Mouse (Mus musculus): ENCODE results near the gene Myh8. TPM values are rescaled to one million over a fixed set of nuclear protein-coding genes. Genes with fewer than 3 reads are reported as not detected.

The Myh8 gene
- polyA plus RNA-seq, 1 experiment from 2014 or later, result 13.5 TPM

- H3K27me3 ChIP-seq, result no peaks in the 10 kb centered on the region
- no peaks in the 10 kb centered on the region for H3K36me3 ChIP-seq (replicated peaks)
- no peak overlapping the region for H3K9ac ChIP-seq
- H3K9me3 ChIP-seq (replicated peaks), result no peaks in the 10 kb centered on the region
- H3K4me1 ChIP-seq (replicated peaks), result no peaks in the 10 kb centered on the region
- H3K4me2 ChIP-seq, result no peak overlapping the region
- H3K4me3 ChIP-seq (replicated peaks), result no peak overlapping the region
- ATAC-seq (ENCODE audit: insufficient read depth), result no peak
- no peak overlapping the region for H3K27ac ChIP-seq (replicated peaks)
- WGBS (ENCODE audit: insufficient replicate concordance), result 40% methylated on average over 1 of the region's 1 CpGs
These were observed 16.5 kb downstream of the Myh8 start for GRCm38 (mm10) chr11:67293440-67293839.

- no peak overlapping the region for H3K27ac ChIP-seq (replicated peaks)
- H3K4me1 ChIP-seq (replicated peaks), result no peaks in the 10 kb centered on the region
- H3K4me3 ChIP-seq (replicated peaks), result no peak overlapping the region
- H3K9me3 ChIP-seq (replicated peaks), result no peaks in the 10 kb centered on the region
- ATAC-seq (ENCODE audit: insufficient read depth), result no peak
- 43% methylated on average over 15 of the region's 15 CpGs for WGBS (ENCODE audit: insufficient replicate concordance)
- H3K27me3 ChIP-seq, result no peaks in the 10 kb centered on the region
- no peak overlapping the region for H3K9ac ChIP-seq
- H3K4me2 ChIP-seq, result no peak overlapping the region
- no peaks in the 10 kb centered on the region for H3K36me3 ChIP-seq (replicated peaks)
These were observed 37.0 kb downstream of the Myh8 start for GRCm38 (mm10) chr11:67313733-67314452.

GRCm38 (mm10) chr11:67321358-67321757, 44.4 kb downstream of the Myh8 start, which contains the start of gene Myh13:
TSS of gene Myh13 (plus strand) at chr11:67321658.
- H3K9ac ChIP-seq, result no peak within 1 kb of the TSS
- 63% methylated on average over 7 of the region's 7 CpGs for WGBS (ENCODE audit: insufficient replicate concordance)
- ATAC-seq (ENCODE audit: insufficient read depth), result no peak

DNA sequence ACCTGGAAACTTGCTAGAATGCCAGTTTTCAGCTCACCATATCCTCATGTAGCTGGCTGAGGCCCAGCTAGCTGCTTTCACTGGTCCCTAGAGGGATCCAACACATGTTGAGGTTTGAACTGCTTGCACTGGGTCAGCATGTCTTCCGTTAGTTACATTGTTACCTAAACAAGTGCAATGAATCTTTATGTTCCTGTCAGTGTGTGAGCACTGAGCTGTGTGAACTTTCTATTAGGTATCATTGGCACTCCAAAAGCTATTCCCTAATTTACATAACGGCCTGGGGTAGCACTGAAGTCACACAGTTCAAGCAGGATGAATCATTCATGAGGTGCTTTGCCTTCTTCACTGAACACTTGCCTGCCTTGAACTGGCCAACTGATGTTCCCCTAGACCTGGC, 49.6 kb downstream of the Myh8 start:
- H3K36me3 ChIP-seq (replicated peaks), result no peaks in the 10 kb centered on the region
- no peak overlapping the region for H3K4me3 ChIP-seq (replicated peaks)
- no peaks in the 10 kb centered on the region for H3K9me3 ChIP-seq (replicated peaks)
- no peak overlapping the region for H3K27ac ChIP-seq (replicated peaks)
- no peaks in the 10 kb centered on the region for H3K4me1 ChIP-seq (replicated peaks)
- H3K4me2 ChIP-seq, result no peak overlapping the region
- H3K9ac ChIP-seq, result no peak overlapping the region
- ATAC-seq (ENCODE audit: insufficient read depth), result no peak
- no peaks in the 10 kb centered on the region for H3K27me3 ChIP-seq
- 55% methylated on average over 2 of the region's 2 CpGs for WGBS (ENCODE audit: insufficient replicate concordance)

More at GRCm38 (mm10) chr11:67321358-67321757, 44.4 kb downstream of the Myh8 start, which contains the start of gene Myh13:
- Histone ChIP-seq H3K36me3 (replicated peaks) (no peaks in the 10 kb centered on the region), H3K4me2 (no peak within 1 kb of the TSS), H3K27me3 (no peaks in the 10 kb centered on the region), H3K4me3 (replicated peaks) (no peak within 1 kb of the TSS), H3K27ac (replicated peaks) (no peak within 1 kb of the TSS), H3K9me3 (replicated peaks) (no peaks in the 10 kb centered on the region), H3K4me1 (replicated peaks) (no peaks in the 10 kb centered on the region)

GRCm38 (mm10) chr11:67344556-67344955, 67.6 kb downstream of the Myh8 start:
- Histone ChIP-seq H3K4me1 (replicated peaks) (no peaks in the 10 kb centered on the region), H3K4me3 (replicated peaks) (no peak overlapping the region), H3K4me2 (no peak overlapping the region), H3K9ac (no peak overlapping the region), H3K9me3 (replicated peaks) (no peaks in the 10 kb centered on the region), H3K27ac (replicated peaks) (no peak overlapping the region), H3K27me3 (no peaks in the 10 kb centered on the region), H3K36me3 (replicated peaks) (no peaks in the 10 kb centered on the region)
- ATAC-seq (ENCODE audit: insufficient read depth), result no peak
- WGBS (ENCODE audit: insufficient replicate concordance), result 42% methylated on average over 3 of the region's 3 CpGs

DNA sequence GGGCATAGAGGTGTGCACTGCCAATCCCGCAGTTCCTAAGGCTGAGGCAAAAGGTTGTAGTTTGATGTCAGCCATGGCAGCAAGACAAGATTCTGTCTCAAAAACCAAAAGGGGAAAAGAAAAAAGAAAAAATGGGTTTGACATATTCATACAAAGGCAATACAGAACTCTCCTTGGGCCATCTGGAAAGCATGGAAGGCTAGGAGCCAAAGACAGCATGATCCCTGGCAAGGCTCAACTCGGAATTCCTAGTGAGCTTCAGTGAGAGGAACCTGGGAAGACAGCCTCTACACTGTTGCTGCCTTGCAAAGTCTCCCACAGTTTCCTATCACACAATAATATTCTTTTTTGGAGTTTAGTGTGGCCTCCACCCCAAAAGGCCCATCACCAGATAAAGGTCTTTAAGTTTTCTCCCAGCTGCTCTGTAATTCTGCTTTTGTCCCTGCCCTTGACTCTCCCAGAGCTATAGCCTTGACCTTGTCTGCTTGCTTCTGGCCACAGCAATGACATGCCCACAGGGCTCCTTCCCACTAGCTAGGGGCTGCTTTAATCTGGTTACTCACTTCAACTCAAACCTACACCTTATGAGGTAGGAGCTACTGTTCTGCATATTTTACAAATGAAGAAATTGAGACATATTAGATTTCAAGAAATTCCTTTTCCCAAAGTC, 68.4 kb downstream of the Myh8 start:
- Histone ChIP-seq H3K4me1 (replicated peaks) (no peaks in the 10 kb centered on the region), H3K4me3 (replicated peaks) (no peak overlapping the region), H3K36me3 (replicated peaks) (no peaks in the 10 kb centered on the region), H3K4me2 (no peak overlapping the region), H3K27me3 (no peaks in the 10 kb centered on the region), H3K27ac (replicated peaks) (no peak overlapping the region), H3K9ac (no peak overlapping the region), H3K9me3 (replicated peaks) (no peaks in the 10 kb centered on the region)
- ATAC-seq (ENCODE audit: insufficient read depth), result no peak
- WGBS (ENCODE audit: insufficient replicate concordance), result 39% methylated on average over 2 of the region's 2 CpGs

- ATAC-seq (ENCODE audit: insufficient read depth), result no peak
- no peak overlapping the region for H3K27ac ChIP-seq (replicated peaks)
- H3K4me1 ChIP-seq (replicated peaks), result no peaks in the 10 kb centered on the region
- no peak overlapping the region for H3K4me3 ChIP-seq (replicated peaks)
- H3K9me3 ChIP-seq (replicated peaks), result no peaks in the 10 kb centered on the region
- no peak overlapping the region for H3K4me2 ChIP-seq
- H3K36me3 ChIP-seq (replicated peaks), result no peaks in the 10 kb centered on the region
- no peaks in the 10 kb centered on the region for H3K27me3 ChIP-seq
- H3K9ac ChIP-seq, result no peak overlapping the region
These were observed 68.9 kb downstream of the Myh8 start for GRCm38 (mm10) chr11:67345856-67346236.

GRCm38 (mm10) chr11:67350153-67350768, 73.3 kb downstream of the Myh8 start:
- no peak for ATAC-seq (ENCODE audit: insufficient read depth)
- H3K4me3 ChIP-seq (replicated peaks), result no peak overlapping the region
- no peak overlapping the region for H3K4me2 ChIP-seq

GRCm38 (mm10) chr11:67353011-67353410, 76.1 kb downstream of the Myh8 start:
- no peaks in the 10 kb centered on the region for H3K27me3 ChIP-seq
- no peaks in the 10 kb centered on the region for H3K4me1 ChIP-seq (replicated peaks)
- no peaks in the 10 kb centered on the region for H3K36me3 ChIP-seq (replicated peaks)
- no peak overlapping the region for H3K4me3 ChIP-seq (replicated peaks)
- H3K27ac ChIP-seq (replicated peaks), result no peak overlapping the region
- 36% methylated on average over 4 of the region's 4 CpGs for WGBS (ENCODE audit: insufficient replicate concordance)
- H3K9ac ChIP-seq, result no peak overlapping the region
- H3K9me3 ChIP-seq (replicated peaks), result no peaks in the 10 kb centered on the region
- no peak overlapping the region for H3K4me2 ChIP-seq
- ATAC-seq (ENCODE audit: insufficient read depth), result no peak

More at GRCm38 (mm10) chr11:67350153-67350768, 73.3 kb downstream of the Myh8 start:
- H3K27me3 ChIP-seq, result no peaks in the 10 kb centered on the region
- H3K4me1 ChIP-seq (replicated peaks), result no peaks in the 10 kb centered on the region
- WGBS (ENCODE audit: insufficient replicate concordance), result 44% methylated on average over 14 of the region's 14 CpGs
- no peak overlapping the region for H3K9ac ChIP-seq
- H3K36me3 ChIP-seq (replicated peaks), result no peaks in the 10 kb centered on the region
- no peaks in the 10 kb centered on the region for H3K9me3 ChIP-seq (replicated peaks)
- no peak overlapping the region for H3K27ac ChIP-seq (replicated peaks)

DNA sequence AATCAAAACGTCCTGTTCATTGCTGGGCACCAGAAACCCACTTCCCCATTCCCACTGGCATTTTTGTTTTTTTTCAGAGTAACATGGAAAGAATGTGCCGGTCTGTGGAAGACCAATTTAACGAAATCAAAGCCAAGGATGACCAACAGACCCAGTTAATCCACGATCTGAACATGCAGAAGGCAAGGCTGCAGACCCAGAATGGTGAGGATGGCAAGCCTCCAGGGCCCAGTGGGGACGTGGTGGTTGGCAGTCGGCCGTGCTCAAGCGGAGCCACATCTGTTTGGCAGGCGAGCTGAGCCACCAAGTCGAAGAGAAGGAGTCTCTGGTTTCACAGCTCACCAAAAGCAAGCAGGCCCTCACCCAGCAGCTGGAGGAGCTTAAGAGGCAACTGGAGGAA, 81.1 kb downstream of the Myh8 start:
- no peak overlapping the region for H3K9ac ChIP-seq
- H3K27ac ChIP-seq (replicated peaks), result no peak overlapping the region
- WGBS (ENCODE audit: insufficient replicate concordance), result 52% methylated on average over 10 of the region's 10 CpGs
- H3K4me3 ChIP-seq (replicated peaks), result no peak overlapping the region
- no peaks in the 10 kb centered on the region for H3K4me1 ChIP-seq (replicated peaks)
- no peaks in the 10 kb centered on the region for H3K36me3 ChIP-seq (replicated peaks)
- no peak for ATAC-seq (ENCODE audit: insufficient read depth)
- H3K4me2 ChIP-seq, result no peak overlapping the region
- H3K9me3 ChIP-seq (replicated peaks), result no peaks in the 10 kb centered on the region
- no peaks in the 10 kb centered on the region for H3K27me3 ChIP-seq

Measured in liver, embryonic 15.5 days (tissue).